Mouse (Mus musculus) heart, postnatal 36 days (tissue): ENCODE data around the gene Aspscr1. TPM values are rescaled to one million over a fixed set of nuclear protein-coding genes. Genes with fewer than 3 reads are reported as not detected.

ENCODE experiments used
- DNase-seq, 2 experiments: peaks; one replicate each; pipeline ENCODE4 v3.0.0; 2021 to 2022
- intact Hi-C: fragments of 180-260 bp; cut with DNase I; formaldehyde crosslinking; loops from one replicate; pipeline ENCODE4 v1.15.1; 2025
- total RNA-seq, 2 experiments: library from RNA; stranded (reverse); gene quantifications; 2 replicates each; pipeline ENCODE4 v1.2.3; 2021

Gene Aspscr1
- total RNA-seq, result 10 to 100 TPM; 42.2 to 43.0 TPM

DNA sequence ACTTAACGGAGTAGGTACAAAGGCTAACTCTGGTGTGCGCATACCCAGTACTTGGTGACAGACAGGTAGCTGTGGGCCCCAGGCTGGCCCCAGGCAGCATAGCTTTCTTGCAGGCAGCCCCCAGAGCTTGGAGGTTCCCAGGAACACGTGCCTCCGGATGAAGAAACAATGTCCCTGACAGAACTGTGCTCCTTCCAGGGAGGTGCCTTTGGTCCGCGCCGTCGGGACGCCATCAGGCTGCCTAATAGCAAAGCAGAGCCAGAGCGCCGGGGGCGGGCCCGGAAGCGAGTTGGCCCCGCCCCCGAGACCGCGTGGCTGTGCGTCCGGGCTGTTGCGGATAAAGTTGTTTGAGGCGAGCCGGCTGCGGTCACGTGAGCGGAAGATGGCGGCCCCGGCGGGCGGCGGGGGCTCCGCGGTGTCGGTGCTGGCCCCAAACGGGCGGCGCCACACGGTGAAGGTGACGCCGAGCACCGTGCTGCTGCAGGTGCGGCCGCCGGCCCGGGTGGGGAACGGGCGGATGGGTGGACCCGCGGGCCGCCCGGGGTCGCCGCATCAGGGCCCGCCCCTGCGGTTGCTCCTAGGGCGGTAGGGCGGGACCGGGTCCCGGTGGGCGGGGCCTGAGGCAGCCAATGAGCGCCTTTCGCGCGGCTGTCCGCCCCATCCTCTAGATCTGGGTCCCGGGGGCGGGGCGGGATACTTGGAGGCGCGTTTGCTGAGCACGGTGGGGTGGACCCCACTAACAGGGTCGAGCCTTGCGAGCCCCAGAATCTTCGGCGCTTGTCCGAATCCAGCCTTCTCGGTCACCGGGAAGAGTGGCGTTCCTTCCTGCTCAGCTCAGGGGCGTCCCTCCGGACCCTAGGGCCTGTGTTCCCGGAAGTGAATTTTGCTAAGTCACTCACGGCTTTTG, at the start of gene Aspscr1:
Aspscr1 (plus strand) TSS at position 287 of the 907 bp plus-strand sequence.
- peak; percentile 95 to 98 for DNase-seq
- intact Hi-C loops, result loop anchor here (5.0 kb wide), 2 partner anchors 46 to 181 kb away; partner anchors contain the start of genes Sirt7 and Slc25a10

GRCm38 (mm10) chr11:120623961-120624679, 48.7 kb upstream of the Aspscr1 start:
- peak; percentile 64 to 69 for DNase-seq
- intact Hi-C loops, result loop anchor here (1.0 kb wide), 1 partner anchor 88 kb away; no protein-coding TSS in a partner anchor

- DNase-seq, result peak; percentile 83 to 88
- intact Hi-C loops, result loop anchor here (1.0 to 5.0 kb wide), 2 partner anchors 48 to 88 kb away; partner anchors contain the start of gene Aspscr1
These were observed 48.1 kb upstream of the Aspscr1 start for GRCm38 (mm10) chr11:120624680-120625111.

DNA sequence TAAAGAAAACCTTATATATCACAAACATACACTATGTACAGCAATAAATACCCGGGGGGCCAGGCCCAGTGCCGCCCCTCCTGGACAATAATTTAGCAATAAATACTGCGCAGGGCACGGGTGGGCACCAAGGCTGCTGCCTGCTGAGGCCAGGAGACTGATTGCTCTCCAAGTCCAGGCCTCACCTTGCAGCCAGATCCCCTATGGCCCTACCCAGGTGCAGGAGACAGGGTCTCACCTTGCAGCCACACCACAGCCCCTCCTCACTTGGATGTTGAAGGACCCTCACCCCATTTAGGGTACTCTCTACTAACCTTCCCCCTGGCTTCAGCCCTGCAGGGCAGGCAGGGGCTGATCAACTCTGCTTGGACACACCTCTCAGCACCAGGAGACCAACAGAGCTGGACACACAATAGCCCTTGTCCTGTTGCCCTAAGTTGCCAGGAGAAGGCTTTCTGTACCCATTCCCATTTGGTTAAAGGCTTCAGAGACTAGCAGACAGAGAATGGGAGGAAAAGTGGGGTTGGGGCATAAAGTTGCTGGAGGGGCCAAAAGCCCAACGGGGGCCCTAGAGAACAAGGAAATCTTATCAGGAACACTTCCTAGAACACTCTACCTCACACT, 47.5 kb upstream of the Aspscr1 start, which contains the start of gene Sirt7:
Sirt7 (minus strand) TSS at position 89 of the 624 bp plus-strand sequence.
- intact Hi-C loops, result loop anchor here (5.0 kb wide), 1 partner anchor 47 kb away; the partner anchor contains the start of gene Aspscr1
- DNase-seq, result no peak

GRCm38 (mm10) chr11:120626785-120627467, 45.8 kb upstream of the Aspscr1 start:
- DNase-seq, result no peak
- intact Hi-C loops, result loop anchor here (5.0 kb wide), 1 partner anchor 45 kb away; the partner anchor contains the start of gene Aspscr1

GRCm38 (mm10) chr11:120627468-120628300, 45.1 kb upstream of the Aspscr1 start:
- no peak for DNase-seq
- intact Hi-C loops, result loop anchor here (5.0 kb wide), 1 partner anchor 45 kb away; the partner anchor contains the start of gene Aspscr1

GRCm38 (mm10) chr11:120628601-120629340, 44.0 kb upstream of the Aspscr1 start:
- intact Hi-C loops, result loop anchor here (5.0 kb wide), 1 partner anchor 44 kb away; the partner anchor contains the start of gene Aspscr1
- DNase-seq, result no peak

GRCm38 (mm10) chr11:120629341-120629730, 43.4 kb upstream of the Aspscr1 start:
- intact Hi-C loops, result loop anchor here (5.0 kb wide), 1 partner anchor 43 kb away; the partner anchor contains the start of gene Aspscr1
- no peak for DNase-seq

DNA sequence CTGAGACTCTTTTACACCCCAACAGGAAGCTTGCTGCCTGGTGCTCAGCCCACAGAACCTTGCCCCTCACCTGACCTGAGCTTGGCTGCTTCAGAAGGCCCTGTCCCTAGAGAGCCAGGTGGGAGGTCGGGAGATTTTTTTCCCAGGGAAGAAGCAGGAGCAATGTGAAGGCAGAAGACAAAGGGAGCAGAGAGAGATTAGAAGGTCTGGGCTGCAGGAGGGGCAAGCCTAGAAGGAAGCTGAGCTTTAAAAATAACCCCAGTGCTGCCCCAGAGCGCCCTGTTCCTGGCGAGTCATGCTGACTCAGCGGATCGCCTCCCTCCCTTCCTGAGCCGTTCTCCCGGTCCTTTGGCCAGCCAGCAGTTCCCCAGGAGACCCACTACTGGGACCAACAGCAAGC, 42.9 kb upstream of the Aspscr1 start:
- peak; percentile 63 to 66 for DNase-seq
- intact Hi-C loops, result loop anchor here (5.0 kb wide), 1 partner anchor 42 kb away; the partner anchor contains the start of gene Aspscr1

DNA sequence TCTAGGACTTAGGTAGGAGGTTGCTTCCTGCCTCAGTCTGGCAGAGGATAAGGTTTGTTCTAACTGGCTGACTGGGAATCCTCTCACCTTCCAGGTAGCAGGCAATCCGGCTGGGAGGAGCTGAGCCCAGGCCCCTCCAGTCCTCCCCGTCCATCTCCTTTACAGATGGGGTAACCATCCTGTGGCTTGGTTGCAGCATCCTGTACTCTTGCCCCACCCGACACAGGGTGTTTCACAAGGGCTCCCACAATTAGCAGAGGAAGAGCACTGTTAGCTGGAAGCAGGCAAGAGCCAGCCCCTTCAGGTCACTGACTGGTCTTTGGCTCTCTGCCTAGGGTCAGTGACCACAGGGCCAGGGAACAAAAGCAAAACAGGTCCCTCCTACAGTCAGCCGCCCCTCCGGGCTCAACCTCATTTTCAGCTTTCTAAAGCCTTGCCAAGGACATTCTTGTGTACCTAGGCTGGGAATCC, 42.3 kb upstream of the Aspscr1 start:
- intact Hi-C loops, result no loop called here
- DNase-seq, result peak in 1 of 2 experiments; percentile 63

GRCm38 (mm10) chr11:120630881-120631725, 41.7 kb upstream of the Aspscr1 start:
- DNase-seq, result no peak
- intact Hi-C loops, result no loop called here

DNA sequence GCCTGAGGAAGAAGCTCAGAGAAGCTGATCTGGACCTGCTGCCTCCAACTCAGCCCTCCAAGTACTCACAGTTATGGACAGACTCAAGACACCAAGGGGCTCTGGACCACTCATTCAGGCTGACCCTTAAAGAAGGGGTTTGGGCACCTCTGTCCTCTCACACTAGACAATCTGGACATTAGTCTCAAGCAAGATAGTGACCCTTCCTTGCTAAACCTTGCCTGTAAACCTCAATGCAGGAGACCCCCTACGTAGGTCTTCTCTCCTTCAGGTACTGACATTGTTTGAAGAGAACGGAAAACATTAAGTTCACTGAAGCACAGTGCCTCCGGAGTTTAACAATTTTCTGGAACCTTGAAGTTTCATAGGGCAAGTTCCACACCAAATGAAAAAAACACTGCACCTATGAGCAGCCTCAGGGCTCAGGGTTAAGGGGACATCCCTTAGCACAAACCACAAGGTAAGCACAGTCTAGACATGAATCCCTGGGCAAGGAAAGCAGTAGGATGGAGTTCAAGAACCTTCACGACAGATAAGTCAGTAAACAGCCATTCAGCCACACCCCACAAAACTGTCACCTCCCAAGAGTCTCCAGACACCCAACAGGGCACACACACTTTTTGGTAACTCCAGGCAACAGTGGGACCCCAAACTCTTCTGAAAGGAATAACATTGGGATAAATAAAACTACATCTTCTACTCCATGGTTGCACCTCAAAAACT, 40.9 kb upstream of the Aspscr1 start:
- intact Hi-C loops, result no loop called here
- no peak for DNase-seq

DNA sequence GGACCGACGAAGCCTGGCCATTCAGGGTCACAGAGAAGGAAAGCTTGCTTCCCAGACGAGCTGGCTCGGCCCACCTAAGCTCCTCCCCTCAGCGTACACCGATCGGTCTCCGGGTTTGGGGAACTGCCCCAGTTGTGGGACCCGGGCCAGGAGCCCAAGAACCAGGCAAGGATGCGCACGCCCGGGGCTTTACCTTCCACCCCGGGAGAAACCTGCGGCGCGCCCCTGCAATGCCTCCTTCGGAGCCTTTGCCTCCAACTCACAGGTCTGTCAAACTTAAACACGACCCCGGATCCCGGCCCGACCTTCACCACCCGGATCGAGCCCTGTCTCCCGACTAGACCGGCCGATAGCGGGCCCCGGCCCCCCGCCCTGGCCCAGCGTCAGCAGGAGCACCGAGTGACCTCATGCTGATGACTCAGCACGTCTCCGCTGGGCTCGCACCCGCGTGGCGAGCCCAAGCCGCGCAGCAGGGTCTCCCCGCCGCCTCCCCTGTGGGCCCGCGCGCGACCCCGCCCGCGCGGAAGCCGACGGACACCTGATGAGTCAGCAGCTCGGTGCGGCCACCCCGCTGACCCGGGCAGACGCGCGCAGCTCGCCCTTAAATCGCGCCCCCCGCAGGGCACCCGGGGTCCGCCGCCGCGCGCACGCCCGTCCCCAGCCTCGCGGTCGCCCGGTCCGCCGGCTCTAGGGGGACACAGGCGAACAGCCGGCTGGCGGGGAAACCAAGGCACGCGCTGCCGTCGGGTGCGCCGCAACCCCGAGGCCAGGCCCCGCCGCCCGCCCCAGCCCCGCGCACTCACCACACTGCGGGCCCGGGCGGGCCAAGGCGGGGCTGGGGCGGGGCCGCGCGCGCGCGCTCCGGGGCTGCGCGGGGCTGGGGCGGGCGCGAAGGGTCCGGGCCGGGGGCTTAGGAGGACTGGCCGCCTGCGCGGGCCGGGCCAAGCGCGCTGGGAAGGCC, 39.9 kb upstream of the Aspscr1 start:
- intact Hi-C loops, result no loop called here
- DNase-seq, result peak; percentile 71 to 82

DNA sequence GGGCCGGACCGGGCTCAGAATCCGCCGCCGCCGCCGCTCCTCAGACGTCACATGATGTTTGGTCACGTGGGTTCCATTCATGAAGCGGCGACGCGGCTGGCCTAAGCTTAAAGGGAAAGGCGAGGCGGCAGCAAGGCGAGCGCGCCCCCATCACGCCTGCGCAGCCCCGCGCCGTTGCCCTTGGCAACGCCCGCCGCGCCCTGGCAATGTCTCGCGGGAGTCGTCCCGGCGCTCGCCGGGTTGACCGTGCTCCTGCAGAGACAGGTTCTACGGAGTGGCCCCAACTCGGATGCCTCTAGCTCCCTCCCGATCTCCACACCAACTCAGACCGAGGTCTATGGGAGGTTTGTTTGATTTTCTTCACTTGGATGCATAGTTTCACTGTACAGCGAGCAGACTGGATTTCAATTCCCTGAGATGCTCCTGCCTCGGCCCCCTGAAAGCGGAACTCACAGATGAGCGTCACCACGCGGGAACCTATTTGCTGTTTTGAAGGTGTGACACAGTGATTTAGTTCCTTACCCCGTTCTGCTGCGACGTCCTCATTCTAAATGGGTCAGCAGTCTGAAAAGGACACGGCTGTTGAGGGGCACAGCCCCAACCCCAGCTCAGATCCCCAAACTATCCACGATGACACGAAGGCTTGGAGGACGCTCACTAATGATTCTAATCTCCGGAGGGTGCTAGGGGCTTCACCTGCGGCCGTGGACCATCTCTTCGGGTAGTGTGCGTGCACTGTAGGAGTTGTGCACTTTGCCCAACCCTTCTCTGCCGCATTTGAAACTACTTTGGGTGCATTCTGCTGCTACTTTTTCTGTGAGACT, 39.0 kb upstream of the Aspscr1 start, which contains the start of gene Mafg:
Mafg (minus strand) TSS at position 81 of the 824 bp plus-strand sequence.
- intact Hi-C loops, result no loop called here
- DNase-seq, result peak; percentile 88 to 92
